Mouse (Mus musculus): Measurements from ENCODE around the gene Lrguk. TPM values are rescaled to one million over a fixed set of nuclear protein-coding genes. Genes with fewer than 3 reads are reported as not detected.

Gene Lrguk
- total RNA-seq, 4 experiments from 2014 or later: 2.4 to 3.3 (median 2.8) TPM

- no peak for DNase-seq (ENCODE audit: low spot score in 2 of 2)
Observed at GRCm38 (mm10) chr6:34066790-34067189, 37.5 kb downstream of the Lrguk start.

- no peak for DNase-seq (ENCODE audit: low spot score in 2 of 2)
Observed at GRCm38 (mm10) chr6:34067271-34067670, 38.0 kb downstream of the Lrguk start.

GRCm38 (mm10) chr6:34071936-34072335 lies 42.7 kb downstream of the Lrguk start:
- no peak for DNase-seq (ENCODE audit: low spot score in 2 of 2)

GRCm38 (mm10) chr6:34073931-34074442 lies 44.7 kb downstream of the Lrguk start:
- DNase-seq (ENCODE audit: low spot score in 2 of 2): no peak

- peak in 1 of 2 experiments; percentile 22 for DNase-seq (ENCODE audit: low spot score in 2 of 2)
Observed at GRCm38 (mm10) chr6:34075520-34075919, 46.3 kb downstream of the Lrguk start.

GRCm38 (mm10) chr6:34083471-34083870 lies 54.2 kb downstream of the Lrguk start:
- DNase-seq (ENCODE audit: low spot score in 2 of 2): no peak

- peak in 1 of 2 experiments; percentile 42 for DNase-seq (ENCODE audit: low spot score in 2 of 2)
Observed at GRCm38 (mm10) chr6:34087701-34088100, 58.5 kb downstream of the Lrguk start.

- no peak for DNase-seq (ENCODE audit: low spot score in 2 of 2)
Observed at GRCm38 (mm10) chr6:34088986-34089385, 59.7 kb downstream of the Lrguk start.

GRCm38 (mm10) chr6:34091537-34091936 lies 62.3 kb downstream of the Lrguk start:
- no peak for DNase-seq (ENCODE audit: low spot score in 2 of 2)

GRCm38 (mm10) chr6:34096274-34096673 lies 67.0 kb downstream of the Lrguk start:
- no peak for DNase-seq (ENCODE audit: low spot score in 2 of 2)

- DNase-seq (ENCODE audit: low spot score in 2 of 2): no peak
Observed at GRCm38 (mm10) chr6:34096905-34097304, 67.7 kb downstream of the Lrguk start.

- no peak for DNase-seq (ENCODE audit: low spot score in 2 of 2)
Observed at GRCm38 (mm10) chr6:34099725-34100124, 70.5 kb downstream of the Lrguk start.

GRCm38 (mm10) chr6:34101531-34102396 lies 72.5 kb downstream of the Lrguk start:
- DNase-seq (ENCODE audit: low spot score in 2 of 2): no peak

- DNase-seq (ENCODE audit: low spot score in 2 of 2): no peak
Observed at GRCm38 (mm10) chr6:34103251-34103920, 74.1 kb downstream of the Lrguk start.

GRCm38 (mm10) chr6:34110571-34110970 lies 81.3 kb downstream of the Lrguk start:
- no peak for DNase-seq (ENCODE audit: low spot score in 2 of 2)

- DNase-seq (ENCODE audit: low spot score in 2 of 2): no peak
Observed at GRCm38 (mm10) chr6:34111406-34111805, 82.2 kb downstream of the Lrguk start.

GRCm38 (mm10) chr6:34116838-34117478 lies 87.7 kb downstream of the Lrguk start:
- DNase-seq (ENCODE audit: low spot score in 2 of 2): no peak

GRCm38 (mm10) chr6:34124401-34124800 lies 95.2 kb downstream of the Lrguk start:
- no peak for DNase-seq (ENCODE audit: low spot score in 2 of 2)

GRCm38 (mm10) chr6:34129261-34129660 lies 100.0 kb downstream of the Lrguk start:
- DNase-seq (ENCODE audit: low spot score in 2 of 2): no peak

- DNase-seq (ENCODE audit: low spot score in 2 of 2): no peak
Observed at GRCm38 (mm10) chr6:34132391-34132790, 103.1 kb downstream of the Lrguk start.

GRCm38 (mm10) chr6:34138366-34138765 lies 109.1 kb downstream of the Lrguk start:
- no peak for DNase-seq (ENCODE audit: low spot score in 2 of 2)

- no peak for DNase-seq (ENCODE audit: low spot score in 2 of 2)
Observed at GRCm38 (mm10) chr6:34142931-34143330, 113.7 kb downstream of the Lrguk start.
